Mouse (Mus musculus): Measurements from ENCODE around the gene Gucy2g. TPM values are rescaled to one million over a fixed set of nuclear protein-coding genes. Genes with fewer than 3 reads are reported as not detected.

Gucy2g gene
- total and polyA plus RNA-seq, 2 experiments from 2014 or later = not detected

GRCm38 (mm10) chr19:55206482-55207138, 34.4 kb downstream of the Gucy2g start:
- 37% methylated on average over 8 of the region's 8 CpGs for WGBS
- Histone ChIP-seq H3K9ac (replicated peaks; ENCODE audit: low read depth, low read length) (no peak overlapping the region), H3K9me3 (replicated peaks; ENCODE audit: control insufficient read depth, low read length) (no peaks in the 10 kb centered on the region), H3K27me3 (ENCODE audit: control insufficient read depth, insufficient read depth, low read length) (0 out of 2 replicates have a peak, but pooled peaks cover 4% of the 10 kb centered on the region), H3K36me3 (replicated peaks; ENCODE audit: control insufficient read depth, insufficient read depth, low read length) (no peaks in the 10 kb centered on the region), H3K27ac (ENCODE audit: low read depth) (no peak overlapping the region), H3K4me3 (ENCODE audit: low read depth, low read length) (no peak overlapping the region), H3K4me2 (ENCODE audit: low read depth, low read length) (no peak overlapping the region), H3K4me1 (ENCODE audit: control insufficient read depth, insufficient read depth) (no peaks in the 10 kb centered on the region)
- peak; percentile 68 for DNase-seq (ENCODE audit: low spot score)
- ATAC-seq (ENCODE audit: insufficient read depth, low read depth) = peak; percentile 47; the same call in 1 of the 2 replicates
- TF ChIP-seq CTCF (IDR thresholded peaks at IDR 0.05; ENCODE audit: low read depth) (peak; percentile 87), EP300 (IDR thresholded peaks at IDR 0.05; ENCODE audit: low read depth) (no peak)

- no peaks in the 10 kb centered on the region for H3K36me3 ChIP-seq (replicated peaks; ENCODE audit: control insufficient read depth, insufficient read depth, low read length)
- no peak overlapping the region for H3K27ac ChIP-seq (ENCODE audit: low read depth)
- DNase-seq (ENCODE audit: low spot score) (peak; percentile 51), ATAC-seq (ENCODE audit: insufficient read depth, low read depth) (peak; percentile 80)
- 32% methylated on average over 5 of the region's 5 CpGs for WGBS
- peak; percentile 84 for TF ChIP-seq CTCF (IDR thresholded peaks at IDR 0.05; ENCODE audit: low read depth)
- TF ChIP-seq EP300 (IDR thresholded peaks at IDR 0.05; ENCODE audit: low read depth) = no peak
- H3K4me3 ChIP-seq (ENCODE audit: low read depth, low read length) = no peak overlapping the region
- peak overlapping the region; percentile 33; the same call in 1 of the 2 replicates for H3K4me2 ChIP-seq (ENCODE audit: low read depth, low read length)
- no peaks in the 10 kb centered on the region for H3K27me3 ChIP-seq (ENCODE audit: control insufficient read depth, insufficient read depth, low read length)
- 0 out of 2 replicates have a peak, but pooled peaks cover 7% of the 10 kb centered on the region for H3K4me1 ChIP-seq (ENCODE audit: control insufficient read depth, insufficient read depth)
- H3K9ac ChIP-seq (replicated peaks; ENCODE audit: low read depth, low read length) = no peak overlapping the region
- no peaks in the 10 kb centered on the region for H3K9me3 ChIP-seq (replicated peaks; ENCODE audit: control insufficient read depth, low read length)
These were observed 42.7 kb downstream of the Gucy2g start for GRCm38 (mm10) chr19:55198303-55198702.

GRCm38 (mm10) chr19:55195574-55195973, 45.5 kb downstream of the Gucy2g start:
- Histone ChIP-seq H3K4me2 (ENCODE audit: low read depth, low read length) (no peak overlapping the region), H3K4me3 (ENCODE audit: low read depth, low read length) (no peak overlapping the region), H3K9me3 (replicated peaks; ENCODE audit: control insufficient read depth, low read length) (no peaks in the 10 kb centered on the region), H3K27me3 (ENCODE audit: control insufficient read depth, insufficient read depth, low read length) (no peaks in the 10 kb centered on the region), H3K36me3 (replicated peaks; ENCODE audit: control insufficient read depth, insufficient read depth, low read length) (no peaks in the 10 kb centered on the region), H3K27ac (ENCODE audit: low read depth) (no peak overlapping the region), H3K4me1 (ENCODE audit: control insufficient read depth, insufficient read depth) (0 out of 2 replicates have a peak, but pooled peaks cover 7% of the 10 kb centered on the region), H3K9ac (replicated peaks; ENCODE audit: low read depth, low read length) (no peak overlapping the region)
- TF ChIP-seq CTCF (IDR thresholded peaks at IDR 0.05; ENCODE audit: low read depth) = no peak
- no peak for TF ChIP-seq EP300 (IDR thresholded peaks at IDR 0.05; ENCODE audit: low read depth)
- 57% methylated on average over 3 of the region's 3 CpGs for WGBS
- DNase-seq (ENCODE audit: low spot score) (no peak), ATAC-seq (ENCODE audit: insufficient read depth, low read depth) (no peak)

GRCm38 (mm10) chr19:55194520-55195170, 46.4 kb downstream of the Gucy2g start:
- Histone ChIP-seq H3K9me3 (replicated peaks; ENCODE audit: control insufficient read depth, low read length) (no peaks in the 10 kb centered on the region), H3K27me3 (ENCODE audit: control insufficient read depth, insufficient read depth, low read length) (no peaks in the 10 kb centered on the region), H3K36me3 (replicated peaks; ENCODE audit: control insufficient read depth, insufficient read depth, low read length) (no peaks in the 10 kb centered on the region), H3K27ac (ENCODE audit: low read depth) (no peak overlapping the region), H3K4me2 (ENCODE audit: low read depth, low read length) (no peak overlapping the region), H3K4me3 (ENCODE audit: low read depth, low read length) (no peak overlapping the region), H3K4me1 (ENCODE audit: control insufficient read depth, insufficient read depth) (0 out of 2 replicates have a peak, but pooled peaks cover 7% of the 10 kb centered on the region), H3K9ac (replicated peaks; ENCODE audit: low read depth, low read length) (no peak overlapping the region)
- TF ChIP-seq EP300 (IDR thresholded peaks at IDR 0.05; ENCODE audit: low read depth) (no peak), CTCF (IDR thresholded peaks at IDR 0.05; ENCODE audit: low read depth) (no peak)
- WGBS = 52% methylated on average over 7 of the region's 7 CpGs
- ATAC-seq (ENCODE audit: insufficient read depth, low read depth) (no peak), DNase-seq (ENCODE audit: low spot score) (no peak)

GRCm38 (mm10) chr19:55193717-55194394, 47.2 kb downstream of the Gucy2g start:
- Histone ChIP-seq H3K4me1 (ENCODE audit: control insufficient read depth, insufficient read depth) (0 out of 2 replicates have a peak, but pooled peaks cover 7% of the 10 kb centered on the region), H3K4me2 (ENCODE audit: low read depth, low read length) (no peak overlapping the region), H3K9ac (replicated peaks; ENCODE audit: low read depth, low read length) (no peak overlapping the region), H3K4me3 (ENCODE audit: low read depth, low read length) (no peak overlapping the region), H3K27me3 (ENCODE audit: control insufficient read depth, insufficient read depth, low read length) (no peaks in the 10 kb centered on the region), H3K9me3 (replicated peaks; ENCODE audit: control insufficient read depth, low read length) (no peaks in the 10 kb centered on the region), H3K36me3 (replicated peaks; ENCODE audit: control insufficient read depth, insufficient read depth, low read length) (no peaks in the 10 kb centered on the region), H3K27ac (ENCODE audit: low read depth) (no peak overlapping the region)
- ATAC-seq (ENCODE audit: insufficient read depth, low read depth) = no peak
- WGBS = 74% methylated on average over 11 of the region's 11 CpGs
- DNase-seq (ENCODE audit: low spot score) = no peak
- TF ChIP-seq CTCF (IDR thresholded peaks at IDR 0.05; ENCODE audit: low read depth) = no peak

Measured in heart, postnatal 0 days (tissue).